Mouse (Mus musculus) urinary bladder, adult 18-20 months (tissue): ENCODE results near the gene Stk16.

ENCODE experiments used
- DNase-seq, 2 experiments: peaks; one replicate each; pipeline ENCODE4 v3.0.0; 2022; ENCODE audit warnings: low spot score in 2 of 2, mixed read lengths in 2 of 2

Gene Stk16

DNA sequence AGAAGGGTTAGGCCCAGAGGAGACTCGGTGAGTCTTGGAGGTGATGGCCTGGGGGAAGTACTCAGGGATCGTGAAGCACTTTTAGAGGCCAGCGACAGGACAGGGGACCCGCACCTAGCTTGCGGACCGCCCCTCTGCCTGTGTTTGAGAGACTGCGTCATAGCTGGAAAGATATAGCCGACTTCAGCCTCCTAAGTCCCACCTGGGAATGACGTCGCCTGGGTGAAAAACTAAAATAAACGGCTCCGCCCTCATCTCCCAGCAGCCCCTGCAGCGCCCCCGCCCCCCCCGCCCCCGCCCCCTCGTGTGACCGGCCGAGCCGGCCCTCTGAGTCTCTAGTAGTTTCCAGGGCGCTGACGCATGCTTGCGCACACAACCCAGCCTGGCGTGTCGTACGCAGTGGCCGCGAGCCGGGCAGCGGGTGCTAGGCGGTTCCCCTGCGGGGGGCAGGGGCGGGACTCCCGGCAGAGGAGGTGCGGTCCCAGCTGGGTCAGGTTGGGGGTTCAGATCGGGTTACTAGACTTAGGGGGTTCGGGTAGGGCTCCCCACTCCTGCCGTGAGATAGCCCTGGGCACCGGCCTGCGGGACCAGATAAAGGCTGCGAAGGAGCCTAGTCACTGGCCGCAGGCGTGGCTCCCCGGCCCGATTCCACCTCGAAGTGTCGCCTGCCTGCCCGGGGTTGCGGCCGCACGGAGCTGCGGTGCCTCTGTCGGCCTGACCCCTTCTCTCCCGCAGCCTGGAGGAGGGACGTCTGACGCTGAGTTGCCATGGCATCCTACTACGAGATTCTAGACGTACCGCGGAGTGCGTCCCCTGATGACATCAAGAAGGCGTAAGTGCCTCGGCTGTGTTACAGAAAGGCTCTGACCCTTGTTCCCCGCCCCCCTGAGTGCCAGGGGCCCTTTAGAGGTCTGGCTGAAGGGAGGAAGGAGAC, 25.7 kb downstream of the Stk16 start, which contains the start of gene Dnajb2:
TSS of gene Dnajb2 (plus strand) at position 290 of the 934 bp plus-strand sequence.
- peak; percentile 83 to 87 for DNase-seq

DNA sequence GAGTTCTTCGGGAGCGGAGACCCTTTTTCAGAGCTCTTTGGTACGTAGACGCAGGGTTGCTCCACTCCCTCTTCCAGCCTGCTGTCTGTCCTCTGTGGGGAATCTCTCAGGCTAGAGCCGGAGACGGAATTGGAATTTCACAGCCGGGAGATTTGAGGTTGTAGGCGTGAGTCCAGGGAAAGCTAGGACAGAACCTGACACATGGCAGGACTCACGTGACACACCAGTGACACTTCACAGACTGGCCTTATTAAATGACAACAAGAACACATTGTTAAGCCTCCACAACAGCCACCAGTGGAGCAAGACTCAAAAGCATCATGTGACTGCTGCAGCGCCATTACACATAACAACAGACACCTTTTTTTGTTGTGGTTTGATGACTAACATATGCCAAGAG, 29.0 kb downstream of the Stk16 start:
- DNase-seq = no peak

DNA sequence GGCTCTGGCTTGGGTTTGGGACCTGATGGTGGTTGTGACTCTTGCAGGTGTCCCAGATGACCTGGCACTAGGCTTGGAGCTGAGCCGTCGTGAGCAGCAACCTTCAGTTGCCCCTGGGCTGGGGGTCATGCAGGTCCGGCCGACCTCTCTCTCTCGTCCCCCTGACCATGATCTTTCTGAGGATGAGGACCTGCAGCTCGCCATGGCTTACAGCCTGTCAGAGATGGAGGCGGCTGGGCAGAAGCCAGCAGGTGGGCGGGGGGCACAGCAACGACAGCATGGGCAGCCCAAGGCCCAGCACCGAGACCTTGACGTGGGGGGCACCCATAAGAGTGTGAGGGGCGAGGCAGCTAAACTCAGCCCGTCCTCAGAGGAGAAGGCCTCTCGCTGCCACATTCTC, 32.8 kb downstream of the Stk16 start:
- DNase-seq = no peak

DNA sequence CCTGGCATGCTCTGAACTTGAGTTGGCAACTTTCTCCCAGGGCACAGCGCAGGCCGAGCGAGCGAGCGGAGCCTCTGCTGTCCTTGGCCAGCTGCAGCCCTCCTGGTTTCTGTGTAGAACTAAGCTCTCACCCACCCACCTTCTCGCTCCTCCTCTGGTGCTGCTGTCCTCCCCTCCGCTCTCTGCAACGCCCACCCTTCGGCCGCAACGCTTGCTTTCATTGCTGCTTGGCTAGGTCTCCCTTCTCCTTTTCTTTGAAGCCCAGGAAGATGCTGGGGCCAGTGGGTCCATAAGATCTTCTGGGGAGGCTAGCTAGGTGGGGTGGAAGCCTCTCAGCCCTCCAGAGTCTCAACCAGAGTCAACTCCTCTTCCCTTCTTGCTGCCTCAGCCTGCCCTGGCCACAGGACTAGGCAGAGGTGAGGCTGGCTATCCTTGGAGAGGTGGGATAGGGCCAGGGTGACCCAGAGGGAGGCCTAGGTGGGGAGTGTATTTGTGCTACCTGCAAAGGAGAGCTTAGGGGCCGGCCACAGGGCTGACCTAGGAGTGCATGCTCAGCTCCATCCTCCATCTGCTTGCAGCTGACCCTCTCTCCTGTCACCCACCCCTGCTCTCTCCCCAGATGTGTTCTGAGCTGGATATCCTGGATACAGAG, 33.7 kb downstream of the Stk16 start:
- DNase-seq = no peak

DNA sequence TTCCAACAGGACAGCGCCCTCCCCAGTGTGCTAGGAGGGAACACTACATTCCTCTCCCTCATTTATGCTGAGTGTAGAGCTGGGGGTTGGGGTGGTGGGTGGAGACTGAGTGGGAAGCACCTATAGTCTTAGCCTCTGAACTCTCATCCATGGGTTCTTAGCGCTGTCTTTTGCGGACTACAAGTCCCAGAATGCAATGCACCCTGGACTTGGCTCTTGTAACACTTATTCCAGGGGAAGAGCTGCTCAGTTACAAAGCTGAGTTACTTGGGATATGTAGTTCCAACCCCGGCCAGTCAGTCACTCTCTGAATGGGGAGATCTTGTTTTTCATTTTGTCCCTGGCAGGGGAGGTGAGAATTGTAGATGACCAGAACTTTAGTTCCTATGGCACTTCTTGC, 34.2 kb downstream of the Stk16 start:
- DNase-seq = no peak

- no peak for DNase-seq
Measured at GRCm38 (mm10) chr1:75247071-75247930, 36.7 kb downstream of the Stk16 start.

DNA sequence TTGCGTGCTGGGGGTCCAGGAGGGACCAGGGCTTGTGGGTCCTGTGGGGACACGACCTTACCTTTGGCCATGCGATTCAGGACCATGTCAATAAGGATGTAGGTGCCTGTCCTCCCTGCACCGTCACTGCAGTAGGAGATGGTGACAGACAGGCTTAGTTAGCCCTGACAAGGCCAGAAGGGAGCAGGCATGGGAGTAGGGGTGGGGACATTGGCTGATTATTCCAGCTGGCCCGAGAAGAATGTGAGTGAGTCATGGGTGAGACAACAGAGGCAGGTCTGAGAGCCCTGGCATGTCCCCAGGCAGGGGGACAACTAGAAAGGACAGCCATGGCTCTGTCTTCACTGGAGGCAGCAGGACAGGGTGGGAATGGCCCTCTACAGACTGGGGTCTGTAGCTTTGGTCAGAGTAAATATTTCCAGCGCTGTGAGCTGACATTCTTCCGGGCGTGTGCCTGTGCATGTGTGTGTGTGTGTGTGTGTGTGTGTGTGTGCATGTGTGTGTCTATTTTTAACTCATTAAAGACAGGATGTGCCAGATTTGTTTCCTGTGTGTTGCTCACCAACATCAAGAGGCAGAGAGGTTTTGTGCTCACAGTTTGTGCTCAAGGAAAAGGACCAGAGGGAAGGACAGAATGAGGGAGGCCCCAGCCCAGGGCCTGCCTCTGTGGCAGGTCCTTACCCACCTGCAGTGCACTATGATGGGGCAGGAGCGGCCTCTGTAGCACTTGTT, 37.6 kb downstream of the Stk16 start:
- peak in 1 of 2 experiments; percentile 65 for DNase-seq

GRCm38 (mm10) chr1:75250498-75250897, 39.9 kb downstream of the Stk16 start:
- DNase-seq = no peak

DNA sequence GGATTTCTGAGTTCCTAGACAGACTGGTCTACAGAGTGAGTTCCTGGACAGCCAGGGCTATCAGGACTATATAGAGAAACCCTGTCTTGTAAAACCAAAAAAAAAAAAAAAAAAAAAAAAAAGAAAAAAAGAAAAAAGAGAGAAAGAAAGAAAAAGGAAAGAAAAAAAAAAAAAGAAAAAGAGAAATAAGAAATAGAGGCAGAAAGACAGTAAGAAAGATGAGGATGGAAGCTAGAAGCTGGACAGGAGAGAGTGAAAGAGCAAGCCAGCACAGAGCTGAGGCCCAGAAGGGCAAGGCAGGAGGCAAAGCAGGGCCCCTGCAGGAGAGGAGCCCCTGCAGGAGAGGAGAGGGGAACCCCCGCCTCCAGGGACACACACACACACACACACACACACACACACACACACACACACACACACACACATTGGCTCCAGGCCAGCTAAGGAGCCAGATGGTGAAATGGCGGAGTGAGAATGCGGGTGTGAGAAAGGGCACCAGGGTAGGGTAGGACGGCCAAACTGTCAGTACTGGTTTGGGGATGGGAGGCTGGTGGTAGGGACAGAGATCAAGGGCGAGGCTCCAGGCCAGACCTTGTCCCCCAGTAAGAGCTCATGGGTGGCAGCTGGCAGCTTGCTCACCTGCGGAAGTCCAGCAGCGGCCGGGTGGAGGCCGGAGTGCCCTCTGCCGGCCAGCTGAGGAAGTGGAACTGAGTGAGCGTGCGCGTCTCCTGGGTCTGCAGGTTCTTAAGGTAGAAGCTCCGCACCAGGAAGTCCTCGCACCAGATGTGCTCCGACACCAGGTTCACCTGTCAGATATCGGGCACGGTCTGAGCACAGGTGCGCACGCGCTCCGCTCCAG, 40.7 kb downstream of the Stk16 start:
- DNase-seq = peak; percentile 74 to 81

DNA sequence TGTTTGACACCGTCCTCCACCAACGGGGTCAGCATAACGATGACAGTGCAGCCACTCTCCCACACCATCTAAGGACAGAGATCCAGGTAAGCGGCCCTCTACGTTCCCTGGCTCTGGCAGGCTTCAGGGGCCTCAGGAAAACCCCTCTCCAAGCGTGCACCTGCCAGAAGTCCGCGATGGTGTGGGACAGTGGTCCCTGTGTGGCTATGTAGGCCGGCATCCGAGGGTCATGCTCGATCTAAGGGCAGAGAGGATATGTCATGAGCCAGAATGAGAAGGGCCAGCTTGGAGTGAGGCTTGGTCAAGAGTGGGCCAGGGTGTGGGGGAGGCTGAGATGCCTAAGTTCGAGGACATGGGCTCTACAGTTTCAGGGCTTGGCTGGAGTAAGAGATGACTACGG, 41.7 kb downstream of the Stk16 start:
- DNase-seq = no peak

DNA sequence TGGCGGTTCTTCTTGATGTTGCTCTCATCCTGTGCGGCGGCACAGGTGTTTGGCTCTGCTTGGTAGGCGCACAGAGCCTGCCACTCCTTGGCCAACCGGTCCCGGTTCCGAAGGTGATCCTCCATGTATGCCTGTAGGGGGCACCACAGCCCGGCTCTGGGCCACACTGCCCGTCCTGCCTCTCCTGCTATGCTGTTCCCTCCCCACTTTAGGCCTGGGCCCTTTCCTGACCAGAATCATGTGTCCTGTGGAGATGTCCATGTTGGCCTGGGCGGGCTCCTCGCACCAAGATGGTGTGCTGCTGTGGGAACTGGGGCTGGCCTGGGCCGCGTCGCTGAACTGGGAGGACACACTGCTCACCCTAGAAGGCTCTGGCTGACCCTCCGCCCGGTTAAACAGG, 42.4 kb downstream of the Stk16 start:
- no peak for DNase-seq

- peak; percentile 49 to 85 for DNase-seq
Measured at GRCm38 (mm10) chr1:75253849-75254624, 43.4 kb downstream of the Stk16 start.

DNA sequence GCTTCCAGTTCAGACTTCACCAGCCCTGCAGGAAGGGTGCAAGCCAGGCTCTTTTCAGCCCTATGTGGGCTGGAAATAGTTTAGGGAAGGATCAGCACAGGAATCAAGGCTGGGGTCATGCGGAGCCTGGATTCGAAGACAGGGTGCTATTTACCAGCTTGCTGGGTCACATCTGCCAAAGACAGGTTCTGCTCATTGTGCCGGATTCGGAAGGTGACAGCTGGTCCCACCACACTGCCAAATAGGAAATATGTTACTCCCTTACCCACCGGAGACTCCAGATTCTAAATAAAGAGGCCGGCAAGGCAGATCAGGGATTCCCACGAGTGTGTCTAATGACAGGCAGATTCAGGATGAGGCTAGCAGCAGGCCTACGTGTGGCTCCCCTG, 44.0 kb downstream of the Stk16 start:
- DNase-seq = no peak

DNA sequence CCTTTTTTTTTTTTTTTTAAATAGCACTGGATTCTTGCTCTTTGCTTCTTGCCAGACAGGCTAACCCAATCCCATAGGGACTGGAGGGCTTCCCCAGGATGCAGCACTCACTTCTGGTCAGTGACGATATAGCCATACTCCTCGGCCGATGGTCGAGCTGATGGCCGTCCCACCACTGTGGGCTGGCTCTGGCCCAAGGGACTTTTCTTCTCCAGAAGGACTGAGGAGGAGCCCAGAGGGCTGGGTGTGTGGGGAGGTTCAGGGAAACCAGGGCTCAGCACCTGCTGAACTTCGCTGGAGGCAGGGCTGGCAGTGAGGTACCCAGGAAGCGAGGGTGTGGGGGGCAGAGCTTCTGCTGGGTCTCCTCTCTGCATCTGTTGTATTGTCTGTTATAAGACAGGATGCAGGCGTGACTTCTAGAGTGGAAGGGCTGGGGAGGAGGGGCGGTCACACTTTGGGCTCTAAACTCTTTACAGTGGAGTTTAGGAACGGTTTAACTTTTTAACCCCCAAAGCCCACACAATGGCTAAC, 44.9 kb downstream of the Stk16 start:
- DNase-seq = no peak

- DNase-seq = no peak
Measured at GRCm38 (mm10) chr1:75261278-75261677, 50.6 kb downstream of the Stk16 start.

DNA sequence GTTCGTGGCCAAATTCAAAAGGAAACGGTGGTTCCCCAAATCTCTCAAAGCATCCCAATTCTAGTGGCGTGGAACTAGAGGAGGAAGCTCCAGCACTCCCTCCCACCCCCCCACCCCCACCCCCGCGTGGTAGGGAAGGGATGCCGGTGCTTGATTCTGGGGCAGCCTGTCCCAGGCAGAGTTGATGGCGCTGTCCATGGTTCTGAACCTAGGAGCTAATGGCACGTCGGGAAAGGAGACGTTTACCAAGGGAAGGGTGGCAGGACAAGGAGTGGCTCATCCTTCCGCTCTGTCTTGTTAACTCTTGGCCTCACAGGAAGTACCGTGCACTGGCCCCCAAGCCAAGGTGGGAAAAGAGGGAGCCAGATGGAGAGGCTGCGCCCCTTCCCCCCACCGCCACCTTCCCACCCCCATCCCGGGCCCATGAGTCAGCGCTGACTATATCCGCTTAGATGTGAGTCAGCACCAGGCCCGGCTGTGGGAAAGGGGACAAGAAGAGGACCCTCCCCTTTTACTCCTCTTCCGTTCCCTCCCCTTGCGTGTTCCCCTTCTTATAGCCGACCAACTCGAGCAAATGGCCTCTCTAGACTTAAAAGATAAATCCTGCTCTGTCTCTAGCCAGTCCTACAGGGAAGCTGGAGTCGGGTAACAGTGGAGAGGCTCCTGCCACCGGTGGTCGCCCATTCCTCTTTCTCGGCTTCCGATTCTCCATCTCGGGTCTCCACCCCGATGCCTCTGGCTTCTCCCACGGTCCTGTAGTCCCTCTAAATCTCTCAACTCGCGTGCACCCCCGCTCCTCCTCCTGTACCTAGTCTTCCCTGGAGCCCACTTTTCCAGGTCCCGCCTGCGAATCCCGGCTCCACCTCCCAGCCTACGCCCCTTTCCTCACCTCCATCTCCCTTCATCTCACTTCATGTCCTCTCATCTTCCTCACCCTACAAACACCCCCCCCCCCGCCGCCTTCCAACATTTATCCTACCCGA, 52.6 kb downstream of the Stk16 start:
- no peak for DNase-seq

DNA sequence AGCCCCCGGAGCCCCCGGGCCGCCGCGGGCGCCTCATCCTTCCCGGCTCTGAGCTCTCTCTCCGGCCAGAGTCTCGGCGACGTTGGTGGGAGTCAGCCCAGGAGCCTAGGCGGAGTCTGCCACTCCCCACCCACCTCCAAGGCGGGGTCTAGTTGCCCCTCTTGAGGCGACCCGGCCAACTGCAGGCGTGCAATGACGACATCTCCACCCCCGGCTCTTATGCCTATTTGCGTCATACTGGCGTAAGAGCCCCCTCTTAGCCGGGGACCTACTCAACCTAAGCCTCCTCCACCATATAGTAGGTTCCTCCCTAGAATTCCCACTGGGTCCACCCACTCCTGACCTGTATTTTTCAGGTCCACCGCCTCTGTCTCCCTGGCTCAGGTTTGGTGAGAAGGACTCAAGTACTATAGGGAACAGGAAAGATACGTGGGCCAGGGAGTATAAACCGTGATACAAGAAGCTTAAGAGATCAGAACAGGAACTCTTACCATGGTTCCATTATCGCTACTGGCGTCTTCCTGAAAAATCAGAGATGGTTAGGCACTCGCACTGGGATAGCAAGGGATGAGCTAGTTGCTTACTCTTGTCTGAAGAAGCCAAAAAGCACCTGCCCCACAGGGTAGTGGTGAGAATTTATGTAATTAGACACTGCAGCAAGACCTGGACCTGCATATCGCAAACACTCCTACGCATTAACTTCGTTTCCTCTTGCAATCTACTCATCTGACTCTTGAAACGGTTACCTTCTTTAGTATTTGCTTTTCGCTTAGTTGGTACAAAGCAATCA, 53.6 kb downstream of the Stk16 start, which contains the start of gene Ptprn:
TSS of gene Ptprn (minus strand) at position 412 of the 790 bp plus-strand sequence.
- DNase-seq = no peak
